Mouse (Mus musculus) kidney, adult 2 months (tissue): ENCODE data around the gene Ctsg.
"Not testable (repeated sequence)": the region's sequence is repeated elsewhere in the genome, so short reads cannot be mapped to it uniquely, and the experiment has no call there.

ENCODE experiments used
- CTCF ChIP-seq: fragments of 200-500 bp; conservative IDR thresholded peaks from 2 replicates; pipeline ENCODE4 v1.5.1; 2011; ENCODE audit warnings: low read depth, mild to moderate bottlenecking, control low read depth, low read length, moderate library complexity, mixed read lengths; ENCODE audit not compliant: insufficient read depth, insufficient read length
- POLR2A ChIP-seq: fragments of 200-500 bp; IDR thresholded peaks from one replicate; pipeline ENCODE4 v1.6.1; 2011; ENCODE audit warnings: low read depth, low read length, control low read depth

DNA sequence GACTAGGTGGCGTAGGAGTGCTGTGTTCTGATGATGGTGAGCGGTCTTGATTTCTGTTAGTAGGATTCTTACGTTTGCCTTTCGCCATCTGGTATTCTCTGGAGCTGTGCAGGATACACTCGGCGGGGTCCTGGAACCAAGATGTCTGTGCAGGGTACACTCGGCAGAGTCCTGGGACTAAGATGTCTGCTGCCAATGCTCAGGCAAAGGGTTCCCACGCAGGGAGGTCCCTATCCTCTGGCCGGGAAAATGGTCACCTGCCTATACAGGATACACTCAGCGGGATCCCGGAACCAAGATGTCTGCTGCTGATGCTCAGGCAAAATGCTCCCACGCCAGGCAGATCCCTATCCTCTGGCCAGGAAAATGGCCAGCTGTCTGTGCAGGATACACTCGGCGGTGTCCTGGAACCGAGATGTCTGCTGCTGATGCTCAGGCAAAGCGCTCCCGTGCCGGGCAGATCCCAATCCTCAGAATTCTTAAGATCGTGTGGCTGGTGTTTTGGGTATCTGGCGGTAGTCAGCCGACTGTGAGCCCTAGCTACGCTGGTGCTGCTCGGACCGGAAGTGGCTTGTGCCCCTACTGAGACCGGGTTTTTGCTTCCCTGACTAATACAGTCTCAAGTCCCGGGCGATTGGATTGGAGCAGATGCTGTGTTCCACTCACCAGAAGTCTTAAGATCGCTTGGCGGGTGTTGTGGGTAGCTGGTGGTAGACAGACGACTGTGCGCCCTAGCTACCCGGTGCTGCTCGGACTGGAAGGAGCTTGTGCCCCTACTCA is 13.3 kb upstream of the Ctsg start:
- not testable (repeated sequence) for TF ChIP-seq CTCF, POLR2A
